Mouse (Mus musculus) E14TG2a.4 (cell line): ENCODE data around the gene Lrwd1.

Source experiments
- CTCF ChIP-seq: conservative IDR thresholded peaks from 2 replicates; pipeline ENCODE4 v1.5.1; 2014; ENCODE audit warnings: low read length
- NANOG ChIP-seq: IDR thresholded peaks from 2 replicates; pipeline ENCODE4 v1.6.1; 2014; ENCODE audit warnings: borderline replicate concordance, low read length, mixed read lengths
- POU5F1 ChIP-seq: IDR thresholded peaks from 2 replicates; pipeline ENCODE4 v1.6.1; 2014; ENCODE audit warnings: low read length, borderline replicate concordance

DNA sequence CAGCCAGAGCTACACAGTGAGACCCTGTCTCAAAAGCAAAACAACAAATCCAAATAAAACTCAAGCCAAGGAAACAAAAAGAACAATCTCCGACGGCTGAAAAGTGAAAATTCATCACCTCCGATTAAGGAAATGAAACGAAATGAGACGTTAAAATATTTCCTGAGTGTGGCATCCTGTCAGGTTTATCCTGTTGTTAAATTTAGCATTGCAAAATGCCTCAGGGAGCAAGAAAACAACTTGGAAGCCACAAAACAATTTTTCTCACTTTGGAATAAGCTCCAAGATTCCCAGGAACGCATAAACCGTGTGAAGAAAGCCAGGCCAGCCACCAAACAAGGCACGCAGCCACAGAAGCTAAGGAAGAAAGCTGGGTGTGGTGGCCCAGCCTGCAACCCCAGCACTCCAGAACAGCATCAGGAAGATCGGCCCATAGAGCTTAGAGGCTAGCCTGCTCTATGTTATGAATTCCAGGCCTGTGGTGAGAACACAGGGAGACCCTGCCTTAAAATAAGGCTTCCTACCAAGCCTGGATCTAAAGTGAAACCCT, 58.8 kb downstream of the Lrwd1 start:
- TF ChIP-seq CTCF = no peak
- TF ChIP-seq POU5F1 = no peak
- no peak for TF ChIP-seq NANOG
